Mouse (Mus musculus) midbrain, embryonic 10.5 days (tissue): ENCODE measurements around the gene Clip2. TPM values are rescaled to one million over a fixed set of nuclear protein-coding genes. Genes with fewer than 3 reads are reported as not detected.

Experiments
- DNase-seq: peaks from one replicate; pipeline ENCODE4 v3.0.0-alpha.2; 2017; ENCODE audit warnings: low spot score
- H3K27ac ChIP-seq: fragments of 300-500 bp; sonication (generic); replicated peaks from 2 replicates; pipeline ENCODE4 v1.5.1; 2016; ENCODE audit warnings: mild to moderate bottlenecking
- H3K27me3 ChIP-seq: fragments of 300-500 bp; sonication (generic); 2 replicates; pipeline ENCODE4 v1.6.1; 2016; ENCODE audit warnings: low read depth, mild to moderate bottlenecking; ENCODE audit not compliant: poor library complexity, severe bottlenecking
- H3K36me3 ChIP-seq: fragments of 300-500 bp; sonication (generic); 2 replicates; pipeline ENCODE4 v1.6.1; 2016; ENCODE audit warnings: mild to moderate bottlenecking, moderate library complexity
- H3K4me1 ChIP-seq: fragments of 300-500 bp; sonication (generic); 2 replicates; pipeline ENCODE4 v1.6.1; 2016
- H3K4me3 ChIP-seq: fragments of 300-500 bp; sonication (generic); 2 replicates; pipeline ENCODE4 v1.5.1; 2016; ENCODE audit warnings: mild to moderate bottlenecking, moderate library complexity
- H3K9me3 ChIP-seq: fragments of 300-500 bp; sonication (generic); replicated peaks from 2 replicates; pipeline ENCODE4 v1.6.1; 2016; ENCODE audit warnings: mild to moderate bottlenecking
- WGBS: fragments of 180-500 bp; shearing (Covaris S2); methylation state at CpG from one replicate; pipeline ENCODE4 v1.1.7; 2016; 5-methylcytosine and 5-hydroxymethylcytosine counted together
- polyA plus RNA-seq: library from polyadenylated mRNA; unstranded; fragments of >200 nt; fragmentation: Nextera tagmentation; extraction: Ambion mirVana; gene quantifications from 2 replicates; pipeline ENCODE4 v1.2.1, GENCODE M21; 2016

The Clip2 gene
- polyA plus RNA-seq, 1 experiment from 2014 or later = 4.6 TPM

GRCm38 (mm10) chr5:134510266-134510665 lies 42.0 kb downstream of the Clip2 start:
- Histone ChIP-seq H3K4me3 (no peak overlapping the region), H3K36me3 (peaks cover 87% of the 10 kb centered on the region), H3K27ac (no peak overlapping the region), H3K4me1 (0 out of 2 replicates have a peak, but pooled peaks cover 2% of the 10 kb centered on the region), H3K9me3 (0 out of 2 replicates have a peak, but pooled peaks cover 3% of the 10 kb centered on the region), H3K27me3 (no peaks in the 10 kb centered on the region)
- no peak for DNase-seq
- 91% methylated on average over 5 of the region's 5 CpGs for WGBS

GRCm38 (mm10) chr5:134508965-134509364 lies 43.3 kb downstream of the Clip2 start:
- Histone ChIP-seq H3K4me1 (0 out of 2 replicates have a peak, but pooled peaks cover 2% of the 10 kb centered on the region), H3K27me3 (no peaks in the 10 kb centered on the region), H3K27ac (no peak overlapping the region), H3K4me3 (no peak overlapping the region), H3K9me3 (0 out of 2 replicates have a peak, but pooled peaks cover 3% of the 10 kb centered on the region), H3K36me3 (peaks cover 86% of the 10 kb centered on the region)
- 90% methylated on average over 5 of the region's 5 CpGs for WGBS
- no peak for DNase-seq

GRCm38 (mm10) chr5:134507859-134508399 lies 44.3 kb downstream of the Clip2 start:
- H3K9me3 ChIP-seq = 0 out of 2 replicates have a peak, but pooled peaks cover 3% of the 10 kb centered on the region
- 0 out of 2 replicates have a peak, but pooled peaks cover 2% of the 10 kb centered on the region for H3K4me1 ChIP-seq
- peaks cover 86% of the 10 kb centered on the region for H3K36me3 ChIP-seq
- DNase-seq = no peak
- 85% methylated on average over 5 of the region's 5 CpGs for WGBS
- no peak overlapping the region for H3K4me3 ChIP-seq
- no peak overlapping the region for H3K27ac ChIP-seq
- H3K27me3 ChIP-seq = no peaks in the 10 kb centered on the region

- no peaks in the 10 kb centered on the region for H3K27me3 ChIP-seq
- DNase-seq = peak; percentile 72
- WGBS = 24% methylated on average over 10 of the region's 10 CpGs
- 0 out of 2 replicates have a peak, but pooled peaks cover 3% of the 10 kb centered on the region for H3K9me3 ChIP-seq
- no peak overlapping the region for H3K4me3 ChIP-seq
- peaks cover 86% of the 10 kb centered on the region for H3K36me3 ChIP-seq
- H3K4me1 ChIP-seq = 0 out of 2 replicates have a peak, but pooled peaks cover 2% of the 10 kb centered on the region
- no peak overlapping the region for H3K27ac ChIP-seq
Observed at GRCm38 (mm10) chr5:134507307-134507706, 44.9 kb downstream of the Clip2 start.

- 81% methylated on average over 9 of the region's 9 CpGs for WGBS
- Histone ChIP-seq H3K36me3 (peaks cover 86% of the 10 kb centered on the region), H3K27ac (no peak overlapping the region), H3K27me3 (no peaks in the 10 kb centered on the region), H3K4me1 (0 out of 2 replicates have a peak, but pooled peaks cover 2% of the 10 kb centered on the region), H3K4me3 (no peak overlapping the region), H3K9me3 (0 out of 2 replicates have a peak, but pooled peaks cover 3% of the 10 kb centered on the region)
- DNase-seq = no peak
Observed at GRCm38 (mm10) chr5:134505810-134506292, 46.4 kb downstream of the Clip2 start.

- H3K4me3 ChIP-seq = no peak overlapping the region
- 93% methylated on average over 18 of the region's 18 CpGs for WGBS
- H3K4me1 ChIP-seq = no peaks in the 10 kb centered on the region
- H3K36me3 ChIP-seq = peaks cover 85% of the 10 kb centered on the region
- no peak for DNase-seq
- no peaks in the 10 kb centered on the region for H3K9me3 ChIP-seq
- no peak overlapping the region for H3K27ac ChIP-seq
- no peaks in the 10 kb centered on the region for H3K27me3 ChIP-seq
Observed at GRCm38 (mm10) chr5:134502591-134502990, 49.6 kb downstream of the Clip2 start.

GRCm38 (mm10) chr5:134501453-134501852 lies 50.8 kb downstream of the Clip2 start:
- 86% methylated on average over 9 of the region's 9 CpGs for WGBS
- H3K27me3 ChIP-seq = no peaks in the 10 kb centered on the region
- peaks cover 4% of the 10 kb centered on the region; the same call in 1 of the 2 replicates for H3K9me3 ChIP-seq
- no peak overlapping the region for H3K4me3 ChIP-seq
- DNase-seq = no peak
- peaks cover 89% of the 10 kb centered on the region for H3K36me3 ChIP-seq
- no peaks in the 10 kb centered on the region for H3K4me1 ChIP-seq
- no peak overlapping the region for H3K27ac ChIP-seq

- H3K9me3 ChIP-seq = peaks cover 4% of the 10 kb centered on the region; the same call in 1 of the 2 replicates
- peaks cover 90% of the 10 kb centered on the region for H3K36me3 ChIP-seq
- H3K27ac ChIP-seq = no peak overlapping the region
- H3K4me3 ChIP-seq = no peak overlapping the region
- H3K27me3 ChIP-seq = no peaks in the 10 kb centered on the region
- H3K4me1 ChIP-seq = no peaks in the 10 kb centered on the region
- no peak for DNase-seq
- WGBS = 88% methylated on average over 3 of the region's 3 CpGs
Observed at GRCm38 (mm10) chr5:134500681-134501080, 51.6 kb downstream of the Clip2 start.

GRCm38 (mm10) chr5:134500062-134500461 lies 52.2 kb downstream of the Clip2 start:
- peaks cover 96% of the 10 kb centered on the region for H3K36me3 ChIP-seq

GRCm38 (mm10) chr5:134497026-134497425 lies 55.2 kb downstream of the Clip2 start:
- Histone ChIP-seq H3K36me3 (peaks cover 94% of the 10 kb centered on the region), H3K27ac (no peak overlapping the region), H3K27me3 (no peaks in the 10 kb centered on the region), H3K4me1 (no peaks in the 10 kb centered on the region), H3K4me3 (no peak overlapping the region), H3K9me3 (peaks cover 4% of the 10 kb centered on the region; the same call in 1 of the 2 replicates)
- 95% methylated on average over 5 of the region's 5 CpGs for WGBS
- DNase-seq = no peak

More at GRCm38 (mm10) chr5:134500062-134500461, 52.2 kb downstream of the Clip2 start:
- Histone ChIP-seq H3K27ac (no peak overlapping the region), H3K27me3 (no peaks in the 10 kb centered on the region), H3K9me3 (peaks cover 4% of the 10 kb centered on the region; the same call in 1 of the 2 replicates), H3K4me3 (no peak overlapping the region), H3K4me1 (no peaks in the 10 kb centered on the region)
- no peak for DNase-seq
- 75% methylated on average over 4 of the region's 4 CpGs for WGBS

- H3K36me3 ChIP-seq = peaks cover 93% of the 10 kb centered on the region
- H3K4me3 ChIP-seq = no peak overlapping the region
- H3K9me3 ChIP-seq = peaks cover 4% of the 10 kb centered on the region; the same call in 1 of the 2 replicates
- 89% methylated on average over 4 of the region's 4 CpGs for WGBS
- H3K27me3 ChIP-seq = no peaks in the 10 kb centered on the region
- H3K4me1 ChIP-seq = no peaks in the 10 kb centered on the region
- DNase-seq = no peak
- H3K27ac ChIP-seq = no peak overlapping the region
Observed at GRCm38 (mm10) chr5:134495796-134496195, 56.4 kb downstream of the Clip2 start.

GRCm38 (mm10) chr5:134494142-134494541 lies 58.1 kb downstream of the Clip2 start:
- WGBS = 58% methylated on average over 11 of the region's 11 CpGs
- Histone ChIP-seq H3K4me3 (no peak overlapping the region), H3K36me3 (peaks cover 95% of the 10 kb centered on the region), H3K9me3 (peaks cover 4% of the 10 kb centered on the region; the same call in 1 of the 2 replicates), H3K4me1 (peaks cover 7% of the 10 kb centered on the region), H3K27ac (no peak overlapping the region), H3K27me3 (no peaks in the 10 kb centered on the region)
- peak; percentile 85 for DNase-seq

- Histone ChIP-seq H3K4me1 (peaks cover 7% of the 10 kb centered on the region), H3K27ac (no peak overlapping the region), H3K36me3 (peaks cover 92% of the 10 kb centered on the region), H3K4me3 (no peak overlapping the region), H3K27me3 (no peaks in the 10 kb centered on the region), H3K9me3 (peaks cover 4% of the 10 kb centered on the region; the same call in 1 of the 2 replicates)
- 97% methylated on average over 4 of the region's 4 CpGs for WGBS
- DNase-seq = no peak
Observed at GRCm38 (mm10) chr5:134492956-134493355, 59.3 kb downstream of the Clip2 start.
